Mouse (Mus musculus): ENCODE measurements around the gene Spp1. TPM values are rescaled to one million over a fixed set of nuclear protein-coding genes. Genes with fewer than 3 reads are reported as not detected.
A peak's percentile ranks its signal among the peaks of the same experiment; 100 is the strongest.

Gene Spp1
- polyA plus RNA-seq, 1 experiment = 1,843 TPM

DNA sequence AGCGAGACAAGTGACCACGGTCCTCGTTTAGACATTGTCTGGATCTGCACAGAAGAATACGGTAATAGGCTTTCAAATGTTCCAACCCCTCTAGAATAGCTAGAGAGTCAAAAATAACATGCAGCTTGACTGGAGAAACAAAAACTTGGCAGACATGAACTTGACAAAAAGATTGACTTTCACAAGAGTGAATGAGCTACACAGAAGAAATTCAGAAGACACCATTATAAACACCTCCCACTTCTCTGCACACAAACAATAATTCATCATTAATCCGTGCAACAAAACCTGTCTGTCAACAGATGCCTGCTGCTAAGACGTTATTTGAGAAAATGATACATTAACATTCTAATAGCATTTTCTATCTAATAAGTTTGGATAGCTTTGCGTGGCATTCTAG lies 30.4 kb upstream of the Spp1 start:
- H3K36me3 ChIP-seq (ENCODE audit: control insufficient read depth, insufficient read depth) = no peaks in the 10 kb centered on the region
- no peaks in the 10 kb centered on the region for H3K27me3 ChIP-seq (ENCODE audit: control insufficient read depth, insufficient read depth, insufficient read length)
- no peaks in the 10 kb centered on the region for H3K79me3 ChIP-seq (ENCODE audit: low read depth)
- TF ChIP-seq MAX (IDR thresholded peaks at IDR 0.05) = no peak
- no peak for TF ChIP-seq CTCF (IDR thresholded peaks at IDR 0.05; ENCODE audit: control insufficient read depth, insufficient read depth, insufficient read length)
- no peak overlapping the region for H3ac ChIP-seq (ENCODE audit: control insufficient read depth, insufficient read length, low read depth)
- no peaks in the 10 kb centered on the region for H3K79me2 ChIP-seq (ENCODE audit: control insufficient read depth, insufficient read depth)
- no peak overlapping the region for H3K4me3 ChIP-seq (ENCODE audit: insufficient read depth, poor library complexity, severe bottlenecking)

DNA sequence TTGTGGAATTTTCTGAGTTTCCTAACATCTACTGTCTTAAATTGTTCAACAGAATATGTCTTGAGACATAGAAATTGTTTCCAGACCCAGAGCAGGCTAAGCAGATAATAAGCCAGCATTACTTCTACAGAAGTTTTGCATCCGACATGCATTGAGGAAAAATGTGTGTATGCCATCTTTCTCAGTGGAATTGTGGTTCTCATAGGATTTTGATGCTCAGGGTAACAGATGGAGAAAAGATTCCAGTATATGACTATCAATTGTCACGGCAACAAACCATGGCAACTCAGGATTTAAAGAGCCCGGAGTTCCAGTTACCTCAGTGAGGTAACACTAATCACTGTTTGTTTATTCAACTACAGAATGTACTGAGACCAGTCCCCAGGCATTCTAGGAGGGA lies 29.9 kb upstream of the Spp1 start:
- TF ChIP-seq CTCF (IDR thresholded peaks at IDR 0.05; ENCODE audit: control insufficient read depth, insufficient read depth, insufficient read length) = no peak
- TF ChIP-seq FOSL1 (IDR thresholded peaks at IDR 0.05; ENCODE audit: insufficient read depth, low read length, poor library complexity, severe bottlenecking) = no peak
- no peak for TF ChIP-seq MAX (IDR thresholded peaks at IDR 0.05)
- no peak for TF ChIP-seq MYOG (IDR thresholded peaks at IDR 0.05; ENCODE audit: control insufficient read depth, extremely low read depth, insufficient read length)
- no peak for TF ChIP-seq MYOD1 (IDR thresholded peaks at IDR 0.05; ENCODE audit: control insufficient read depth, insufficient read length, low read depth)
- TF ChIP-seq USF1 (IDR thresholded peaks at IDR 0.05; ENCODE audit: low read depth) = no peak
- no peak for TF ChIP-seq CEBPB (IDR thresholded peaks at IDR 0.05; ENCODE audit: low read depth)
- Histone ChIP-seq H3K79me2 (ENCODE audit: control insufficient read depth, insufficient read depth) (no peaks in the 10 kb centered on the region), H3K4me3 (ENCODE audit: insufficient read depth, poor library complexity, severe bottlenecking) (no peak overlapping the region), H3K79me3 (ENCODE audit: low read depth) (no peaks in the 10 kb centered on the region), H3K27me3 (ENCODE audit: control insufficient read depth, insufficient read depth, insufficient read length) (no peaks in the 10 kb centered on the region), H3ac (ENCODE audit: control insufficient read depth, insufficient read length, low read depth) (no peak overlapping the region), H3K36me3 (ENCODE audit: control insufficient read depth, insufficient read depth) (no peaks in the 10 kb centered on the region)

DNA sequence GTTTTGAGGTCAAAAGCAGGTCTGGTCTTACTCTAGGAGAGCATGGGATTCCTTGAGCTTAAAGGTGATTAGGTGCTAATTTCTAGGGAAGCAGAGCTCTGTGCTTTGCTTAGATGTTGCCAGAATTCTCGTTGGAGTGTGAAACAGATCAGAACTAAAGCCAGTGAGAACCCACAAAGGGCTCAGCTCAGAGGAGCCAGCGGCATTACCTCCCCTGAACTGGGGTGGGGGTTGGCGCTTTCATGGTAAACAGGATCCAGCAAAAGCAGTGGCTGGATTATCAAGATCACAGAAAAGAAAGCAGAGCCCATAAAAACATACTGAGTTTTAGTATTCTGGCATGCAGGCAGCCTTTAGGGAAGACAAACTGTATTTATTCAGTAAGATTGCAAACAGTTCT lies 28.2 kb upstream of the Spp1 start:
- Histone ChIP-seq H3K27me3 (ENCODE audit: control insufficient read depth, insufficient read depth, insufficient read length) (no peaks in the 10 kb centered on the region), H3ac (ENCODE audit: control insufficient read depth, insufficient read length, low read depth) (peak overlapping the region; percentile 10), H3K79me2 (ENCODE audit: control insufficient read depth, insufficient read depth) (no peaks in the 10 kb centered on the region), H3K79me3 (ENCODE audit: low read depth) (no peaks in the 10 kb centered on the region), H3K36me3 (ENCODE audit: control insufficient read depth, insufficient read depth) (no peaks in the 10 kb centered on the region), H3K4me3 (ENCODE audit: insufficient read depth, poor library complexity, severe bottlenecking) (no peak overlapping the region)
- TF ChIP-seq CEBPB (IDR thresholded peaks at IDR 0.05; ENCODE audit: low read depth) (no peak), MYOG (IDR thresholded peaks at IDR 0.05; ENCODE audit: control insufficient read depth, extremely low read depth, insufficient read length) (no peak), USF1 (IDR thresholded peaks at IDR 0.05; ENCODE audit: low read depth) (no peak), MYOD1 (IDR thresholded peaks at IDR 0.05; ENCODE audit: control insufficient read depth, insufficient read length, low read depth) (no peak), CTCF (IDR thresholded peaks at IDR 0.05; ENCODE audit: control insufficient read depth, insufficient read depth, insufficient read length) (no peak), FOSL1 (IDR thresholded peaks at IDR 0.05; ENCODE audit: insufficient read depth, low read length, poor library complexity, severe bottlenecking) (no peak), MAX (IDR thresholded peaks at IDR 0.05) (no peak)

DNA sequence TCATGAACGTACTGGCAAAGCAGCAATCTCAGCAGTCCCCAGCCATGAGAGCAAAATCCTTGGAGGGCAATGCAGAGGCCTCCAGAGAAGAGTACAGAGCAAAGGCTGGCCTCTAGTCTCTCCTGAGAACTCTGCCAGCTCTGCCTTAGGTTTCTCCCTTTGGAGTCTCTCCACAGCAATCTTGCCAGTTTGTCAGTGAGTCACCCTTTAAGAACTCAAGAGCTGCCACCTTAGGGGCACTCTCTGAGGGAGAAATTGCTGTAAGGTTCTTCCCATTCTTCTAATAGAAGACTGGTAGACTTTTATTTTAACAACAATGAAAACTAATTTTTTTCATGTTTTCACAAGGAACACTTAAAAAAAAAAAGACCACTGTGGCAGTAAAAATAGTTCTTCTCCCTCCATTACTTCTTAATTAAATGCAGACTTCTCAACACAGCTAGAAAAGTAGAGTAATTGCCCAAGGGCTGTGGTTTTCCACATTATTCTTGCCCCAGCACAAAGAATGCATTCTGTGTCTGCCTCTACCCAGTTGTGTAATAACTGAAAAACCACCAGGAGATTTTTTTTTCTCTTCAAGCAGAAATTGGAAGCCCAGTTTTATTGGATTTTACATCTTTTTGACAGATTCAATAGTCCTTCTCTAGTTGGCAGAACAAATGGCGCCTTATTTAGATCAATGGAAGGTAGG lies 27.2 kb upstream of the Spp1 start:
- TF ChIP-seq CEBPB (IDR thresholded peaks at IDR 0.05; ENCODE audit: low read depth) (peak; percentile 99), CTCF (IDR thresholded peaks at IDR 0.05; ENCODE audit: control insufficient read depth, insufficient read depth, insufficient read length) (no peak), FOSL1 (IDR thresholded peaks at IDR 0.05; ENCODE audit: insufficient read depth, low read length, poor library complexity, severe bottlenecking) (peak; percentile 50)
- no peaks in the 10 kb centered on the region for H3K79me3 ChIP-seq (ENCODE audit: low read depth)

DNA sequence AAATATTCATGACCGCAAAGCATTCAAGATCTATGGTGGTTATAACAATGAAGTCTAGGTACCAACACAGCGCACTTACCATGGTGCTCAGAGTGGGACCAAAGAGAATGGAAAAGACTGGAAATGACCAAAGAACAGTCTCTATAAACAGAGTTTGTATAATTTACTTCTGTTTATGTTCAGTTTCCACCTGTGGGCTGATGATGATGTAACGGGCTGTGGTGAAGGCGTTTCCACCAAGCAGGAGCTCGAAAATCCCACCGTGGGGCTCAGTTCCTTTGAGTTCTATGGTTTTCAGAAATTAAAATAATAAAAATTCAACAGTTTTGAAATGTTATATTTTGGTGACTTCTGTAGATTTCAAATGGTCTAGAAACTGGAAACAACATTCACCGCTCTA lies 26.4 kb upstream of the Spp1 start:
- TF ChIP-seq USF1 (IDR thresholded peaks at IDR 0.05; ENCODE audit: low read depth) = no peak
- H3ac ChIP-seq (ENCODE audit: control insufficient read depth, insufficient read length, low read depth) = no peak overlapping the region
- no peak overlapping the region for H3K4me3 ChIP-seq (ENCODE audit: insufficient read depth, poor library complexity, severe bottlenecking)
- no peaks in the 10 kb centered on the region for H3K27me3 ChIP-seq (ENCODE audit: control insufficient read depth, insufficient read depth, insufficient read length)
- no peaks in the 10 kb centered on the region for H3K79me3 ChIP-seq (ENCODE audit: low read depth)
- H3K79me2 ChIP-seq (ENCODE audit: control insufficient read depth, insufficient read depth) = no peaks in the 10 kb centered on the region
- H3K36me3 ChIP-seq (ENCODE audit: control insufficient read depth, insufficient read depth) = no peaks in the 10 kb centered on the region

More for the DNA sequence above, 27.2 kb upstream of the Spp1 start:
- no peaks in the 10 kb centered on the region for H3K27me3 ChIP-seq (ENCODE audit: control insufficient read depth, insufficient read depth, insufficient read length)
- no peaks in the 10 kb centered on the region for H3K36me3 ChIP-seq (ENCODE audit: control insufficient read depth, insufficient read depth)
- no peaks in the 10 kb centered on the region for H3K79me2 ChIP-seq (ENCODE audit: control insufficient read depth, insufficient read depth)
- H3K4me3 ChIP-seq (ENCODE audit: insufficient read depth, poor library complexity, severe bottlenecking) = no peak overlapping the region
- H3ac ChIP-seq (ENCODE audit: control insufficient read depth, insufficient read length, low read depth) = no peak overlapping the region

DNA sequence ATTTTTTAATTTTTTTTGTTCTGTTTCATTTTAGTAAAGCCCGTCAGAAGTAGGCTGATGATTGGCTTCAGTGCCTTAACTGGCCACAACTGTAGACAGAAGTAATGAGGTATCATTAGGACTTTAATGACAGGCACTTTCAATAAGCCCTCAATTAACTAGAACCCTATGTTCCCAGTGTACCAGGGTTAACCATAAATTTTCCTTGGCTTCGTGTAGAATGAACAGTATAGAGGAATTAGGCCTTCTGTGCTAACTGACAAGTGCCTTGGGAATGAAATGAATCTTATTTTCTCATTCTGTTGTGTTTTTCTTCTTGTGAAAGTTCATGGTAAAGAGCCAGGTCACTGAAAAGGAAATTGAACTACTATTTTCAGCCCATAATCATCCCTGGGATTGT lies 18.9 kb upstream of the Spp1 start:
- Histone ChIP-seq H3K36me3 (ENCODE audit: control insufficient read depth, insufficient read depth) (no peaks in the 10 kb centered on the region), H3K79me3 (ENCODE audit: low read depth) (no peaks in the 10 kb centered on the region), H3K27me3 (ENCODE audit: control insufficient read depth, insufficient read depth, insufficient read length) (no peaks in the 10 kb centered on the region), H3K79me2 (ENCODE audit: control insufficient read depth, insufficient read depth) (no peaks in the 10 kb centered on the region), H3ac (ENCODE audit: control insufficient read depth, insufficient read length, low read depth) (no peak overlapping the region), H3K4me3 (ENCODE audit: insufficient read depth, poor library complexity, severe bottlenecking) (no peak overlapping the region)
- no peak for TF ChIP-seq FOSL1 (IDR thresholded peaks at IDR 0.05; ENCODE audit: insufficient read depth, low read length, poor library complexity, severe bottlenecking)
- TF ChIP-seq MYOG (IDR thresholded peaks at IDR 0.05; ENCODE audit: control insufficient read depth, extremely low read depth, insufficient read length) = no peak
